Mouse (Mus musculus): Measurements from ENCODE around the gene Adar.

- TF ChIP-seq GATA1 (IDR thresholded peaks at IDR 0.05; ENCODE audit: borderline replicate concordance, low read length) (no peak), FLI1 (IDR thresholded peaks at IDR 0.05; ENCODE audit: low read length) (no peak)
Measured at GRCm38 (mm10) chr3:89715207-89715966, 565 bp downstream of the Adar start.

All from megakaryocyte, embryonic 14.5 days (primary cell).